Mouse (Mus musculus): Measurements from ENCODE around the gene Rest. TPM values are rescaled to one million over a fixed set of nuclear protein-coding genes. Genes with fewer than 3 reads are reported as not detected.

Gene Rest
- total RNA-seq, 2 experiments from 2014 or later, result 14.4 to 17.1 TPM

DNA sequence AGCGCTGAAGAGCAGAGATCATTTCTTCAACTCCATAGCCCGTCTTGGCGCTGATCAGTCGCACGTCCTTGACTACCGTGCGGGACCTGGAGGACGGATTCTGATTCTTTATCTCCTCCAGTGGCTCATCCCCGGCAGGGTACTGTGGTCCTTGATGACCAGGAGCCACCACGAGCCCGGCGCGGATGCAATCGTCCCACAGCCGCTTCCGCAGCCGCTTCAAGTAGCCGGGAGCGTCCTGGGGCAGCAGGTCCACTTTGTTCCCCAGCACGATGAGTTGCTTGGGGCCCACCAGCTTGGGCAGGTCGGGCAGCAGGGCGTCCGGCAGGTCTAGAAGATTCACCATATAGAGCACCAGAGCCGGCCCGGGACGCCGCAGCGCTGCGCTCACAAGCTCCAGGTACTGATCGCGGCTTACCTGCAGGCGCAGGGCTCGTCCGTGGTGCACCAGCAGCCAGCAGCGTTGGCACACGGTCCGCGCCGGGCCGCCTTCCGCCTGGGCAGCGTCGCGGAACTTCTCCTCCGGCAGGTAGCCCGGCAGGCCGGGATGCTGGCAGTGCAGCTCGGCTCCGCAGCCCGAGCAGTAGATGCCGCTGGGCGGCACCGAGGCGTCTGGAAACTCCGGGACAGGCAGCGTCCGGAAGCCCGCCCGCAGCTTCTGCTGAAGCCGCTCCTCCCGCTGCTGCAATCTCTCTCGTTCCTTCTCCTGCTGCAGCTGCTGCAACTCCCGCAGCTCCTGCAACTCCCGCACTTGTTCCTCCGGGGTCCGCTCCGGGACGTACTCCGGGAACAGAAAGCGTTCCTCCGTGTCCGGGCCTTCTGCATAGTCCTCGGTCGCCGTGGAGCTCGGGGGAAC is 44.0 kb downstream of the Rest start:
- DNase-seq, result no peak

GRCm38 (mm10) chr5:77309924-77310772 is 44.9 kb downstream of the Rest start, which contains the start of the genes Noa1 and Polr2b:
TSS of gene Noa1 (minus strand) at chr5:77310084.
TSS of gene Polr2b (plus strand) at chr5:77310147.
- DNase-seq, result peak; percentile 99

GRCm38 (mm10) chr5:77314206-77314605 is 48.9 kb downstream of the Rest start:
- no peak for DNase-seq

GRCm38 (mm10) chr5:77314986-77315385 is 49.7 kb downstream of the Rest start:
- no peak for DNase-seq

DNA sequence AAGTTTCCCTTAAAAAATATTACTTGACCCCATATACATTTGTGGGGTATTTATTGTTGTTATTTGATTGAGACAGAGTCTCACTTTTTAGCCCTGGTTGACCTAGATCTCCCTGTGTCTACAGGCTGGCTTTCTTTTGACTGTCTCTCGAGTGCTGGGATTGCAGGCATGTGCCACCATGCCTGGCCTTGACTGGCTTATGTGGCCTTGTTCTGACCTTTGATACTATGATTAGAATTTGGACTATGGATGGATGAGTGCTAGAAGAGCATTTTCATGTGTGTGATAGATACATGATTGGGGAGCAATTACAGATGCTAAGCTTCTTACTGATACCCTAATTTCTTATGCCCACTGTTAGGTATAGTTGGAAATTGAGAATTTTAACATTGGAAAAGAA is 59.6 kb downstream of the Rest start:
- no peak for DNase-seq

DNA sequence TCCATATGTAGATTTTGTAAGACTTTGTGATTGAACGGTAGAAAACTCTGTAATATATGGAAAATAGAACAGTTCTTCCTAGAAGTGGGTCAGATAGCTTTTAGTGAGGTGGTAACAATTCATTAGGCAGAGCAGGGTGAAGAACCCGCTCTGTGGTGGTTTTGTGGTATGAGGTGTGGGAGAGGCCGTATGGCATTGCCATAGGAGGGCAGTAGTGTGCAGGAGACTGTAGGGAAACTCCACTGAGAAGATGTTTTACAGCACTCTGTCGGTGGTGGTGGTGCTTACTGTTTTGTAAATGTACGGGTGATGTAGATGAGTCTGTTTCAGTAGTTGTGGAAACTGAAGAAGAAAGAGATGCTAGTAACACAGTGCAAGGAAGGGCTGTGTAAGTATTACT is 64.9 kb downstream of the Rest start:
- DNase-seq, result no peak

Small RNA genes lying within 50 kb of the gene (microRNA-seq; reads per million reads assigned to microRNA genes)
- 0 reads per million in 2 experiments for gene Mir5098

Other genes starting within 250 kb of the Rest start
- gene Thegl, start 249.5 kb upstream of the Rest start, total RNA-seq (2021), result not detected
- 10 to 100 TPM; 11.2 to 13.9 TPM for gene Hopx, start 150.4 kb upstream of the Rest start, total RNA-seq (2021)
- gene Spink2, start 54.0 kb upstream of the Rest start, total RNA-seq (2021), result under 1 TPM; 0.81 to 0.96 TPM
- 10 to 100 TPM; 13.7 to 14.9 TPM for gene Noa1, start 44.6 kb downstream of the Rest start, total RNA-seq (2021)
- 10 to 100 TPM; 26.1 to 27.7 TPM for gene Polr2b, start 44.7 kb downstream of the Rest start, total RNA-seq (2021)
- gene Igfbp7, start 142.6 kb downstream of the Rest start, total RNA-seq (2021), result 100 to 1,000 TPM; 330 to 348 TPM